Mouse (Mus musculus) cerebellum, postnatal 36 days (tissue): ENCODE results near the gene Cdkal1.

Experiments used
- DNase-seq, 2 experiments: peaks; one replicate each; pipeline ENCODE4 v3.0.0; 2021 to 2022; ENCODE audit warnings: mixed read lengths in 2 of 2

Gene Cdkal1

DNA sequence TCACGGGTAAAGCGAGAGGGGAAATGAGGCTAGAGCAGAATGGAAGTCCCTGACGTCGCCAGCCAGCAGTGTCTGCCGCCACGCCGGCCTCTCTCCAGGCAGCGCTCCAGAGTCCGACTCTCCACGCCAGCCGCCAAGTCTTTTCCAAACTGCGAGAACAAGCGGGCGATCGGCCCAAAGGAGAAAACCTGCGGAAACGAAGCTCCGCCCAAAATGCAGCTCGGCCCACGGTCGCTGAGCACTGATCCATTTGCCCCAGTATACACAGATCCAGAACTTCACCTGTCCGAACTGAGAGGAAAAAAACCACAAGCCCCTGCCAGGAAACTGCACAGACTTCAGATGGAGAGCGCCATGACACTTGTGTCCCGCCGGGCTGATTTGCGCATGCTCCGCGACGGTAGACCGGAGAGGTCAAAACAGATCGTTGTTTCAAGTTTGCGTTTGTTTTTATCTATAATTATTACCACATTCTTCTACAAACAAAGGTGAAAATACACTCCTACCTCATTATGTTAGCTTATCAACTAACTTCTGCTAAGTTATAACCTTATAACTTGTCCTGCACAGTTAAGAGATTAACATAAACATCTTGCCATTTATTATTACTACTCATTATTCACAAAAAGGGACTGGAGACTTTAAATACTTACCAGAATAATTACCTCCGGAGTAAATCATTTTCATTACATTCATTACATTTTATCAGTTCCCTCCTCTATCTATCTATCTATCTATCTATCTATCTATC lies at the start of gene Cdkal1:
TSS of gene Cdkal1 (minus strand) at position 394 of the 751 bp plus-strand sequence.
- DNase-seq: peak; percentile 86 to 88

DNA sequence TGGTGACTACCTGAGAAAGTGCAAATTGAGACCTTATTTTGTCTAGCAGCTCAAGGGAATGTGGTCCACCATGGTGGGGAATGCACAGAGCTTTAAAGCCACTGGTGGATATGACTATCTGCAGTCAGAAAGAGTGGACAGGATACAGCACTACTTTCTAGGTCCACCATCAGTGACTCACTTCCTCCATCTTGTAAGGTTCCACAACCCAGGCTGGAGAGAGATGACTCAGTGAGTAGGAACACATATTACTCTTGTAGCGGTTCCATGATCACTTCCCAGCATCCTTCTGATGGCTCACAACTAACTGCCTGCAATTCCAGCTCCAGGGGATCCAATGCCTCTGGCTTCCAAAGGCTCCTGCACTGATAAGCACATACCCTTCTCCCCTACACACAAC lies 47.9 kb upstream of the Cdkal1 start:
- no peak for DNase-seq

- no peak for DNase-seq
These were observed 47.2 kb upstream of the Cdkal1 start for GRCm38 (mm10) chr13:29902676-29903075.

DNA sequence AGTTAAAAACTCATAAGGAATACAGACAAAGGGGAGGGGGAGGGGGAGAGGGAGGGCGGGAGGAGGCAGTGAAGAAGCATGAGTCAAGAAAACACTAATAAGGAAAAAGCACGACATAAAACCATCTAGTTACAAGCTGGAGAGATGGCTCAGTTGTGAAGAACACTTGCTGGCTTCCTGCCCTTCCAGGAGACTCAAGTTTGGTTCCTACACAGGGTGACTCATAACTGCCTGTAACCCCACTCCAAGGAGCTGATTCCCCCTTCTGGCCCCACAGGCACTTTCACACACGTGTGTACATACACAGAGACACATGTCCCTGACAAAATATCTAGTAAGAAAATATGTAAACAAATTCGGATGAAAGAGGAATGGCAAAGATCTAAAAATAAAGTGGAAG lies 46.2 kb upstream of the Cdkal1 start:
- DNase-seq: no peak

DNA sequence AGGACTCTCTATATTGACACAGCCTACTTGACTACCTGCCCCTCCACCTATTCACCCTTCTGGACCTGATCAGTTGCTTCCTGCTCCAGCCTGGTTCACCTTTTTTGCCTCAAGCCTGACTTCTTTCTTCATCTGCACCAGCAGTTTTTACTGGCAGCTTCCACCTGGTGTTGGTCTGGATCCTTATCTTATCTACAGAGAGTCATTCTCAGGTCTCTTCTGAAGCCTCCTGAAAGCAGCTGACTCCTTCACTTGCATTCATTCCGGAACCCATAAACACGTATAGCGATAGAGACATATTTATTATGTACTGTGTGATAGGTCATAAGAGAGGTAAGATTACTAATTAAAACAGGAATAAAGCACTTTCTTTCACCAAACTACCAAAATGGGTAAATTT lies 11.3 kb upstream of the Cdkal1 start:
- DNase-seq: no peak

DNA sequence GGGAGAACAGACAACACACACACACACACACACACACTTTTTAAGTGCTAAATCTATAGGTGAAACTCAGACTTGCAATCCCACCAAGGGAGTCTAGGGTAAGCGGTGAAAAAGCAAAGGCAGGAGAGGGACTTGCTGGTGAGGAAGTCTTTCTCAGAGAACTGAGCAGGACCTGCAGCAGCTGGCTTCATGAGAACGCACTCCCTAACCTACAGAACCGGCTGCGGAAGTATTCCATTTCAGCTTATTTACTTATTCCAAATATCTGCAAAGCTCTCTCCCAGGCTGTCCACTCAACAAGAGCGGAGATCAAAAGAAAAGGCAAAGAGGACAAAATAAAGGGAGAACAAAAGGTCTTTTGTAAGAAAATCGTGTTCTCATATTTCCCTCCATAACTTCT lies 8.9 kb upstream of the Cdkal1 start:
- no peak for DNase-seq

GRCm38 (mm10) chr13:29860087-29860486 lies 4.6 kb upstream of the Cdkal1 start:
- no peak for DNase-seq

DNA sequence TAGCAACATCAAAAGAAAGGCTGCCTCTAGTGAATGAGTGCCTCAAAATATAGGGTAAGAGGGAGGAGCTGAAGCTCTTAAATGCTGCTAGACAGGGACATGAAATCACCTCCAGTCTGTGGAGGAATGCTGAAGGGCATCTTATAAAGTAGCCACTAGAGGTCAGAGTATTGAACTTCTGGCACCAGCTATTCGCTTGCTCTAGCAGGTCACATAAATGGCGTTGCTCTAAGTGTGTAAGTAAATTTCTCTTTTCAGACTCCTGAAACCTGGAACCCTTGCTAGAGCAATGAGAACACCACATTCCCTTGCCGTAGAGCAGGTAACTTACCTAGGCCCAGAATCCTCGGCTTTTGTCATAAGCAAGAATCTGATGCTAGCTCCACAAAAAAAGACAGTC lies 2.0 kb upstream of the Cdkal1 start:
- peak in 1 of 2 experiments; percentile 39 for DNase-seq

DNA sequence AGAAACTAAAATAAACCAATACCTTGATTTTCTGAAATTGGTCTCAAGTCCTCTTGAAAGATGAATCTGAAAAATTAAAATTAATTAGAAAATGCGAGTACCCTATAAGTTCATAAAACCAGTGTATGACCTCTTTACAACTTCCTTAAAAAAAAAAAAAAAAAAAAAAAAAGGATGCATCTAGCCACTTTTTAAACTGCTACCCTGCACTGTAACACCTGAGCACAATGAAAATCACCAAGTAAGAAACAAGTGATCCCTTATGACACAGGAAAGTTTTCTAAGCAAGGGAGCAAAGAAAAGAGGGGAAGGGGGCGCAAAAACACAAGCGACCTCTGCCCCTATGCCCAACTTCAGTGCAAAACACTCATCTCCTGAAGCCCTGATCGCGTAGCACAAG lies 598 bp downstream of the Cdkal1 start:
- no peak for DNase-seq

DNA sequence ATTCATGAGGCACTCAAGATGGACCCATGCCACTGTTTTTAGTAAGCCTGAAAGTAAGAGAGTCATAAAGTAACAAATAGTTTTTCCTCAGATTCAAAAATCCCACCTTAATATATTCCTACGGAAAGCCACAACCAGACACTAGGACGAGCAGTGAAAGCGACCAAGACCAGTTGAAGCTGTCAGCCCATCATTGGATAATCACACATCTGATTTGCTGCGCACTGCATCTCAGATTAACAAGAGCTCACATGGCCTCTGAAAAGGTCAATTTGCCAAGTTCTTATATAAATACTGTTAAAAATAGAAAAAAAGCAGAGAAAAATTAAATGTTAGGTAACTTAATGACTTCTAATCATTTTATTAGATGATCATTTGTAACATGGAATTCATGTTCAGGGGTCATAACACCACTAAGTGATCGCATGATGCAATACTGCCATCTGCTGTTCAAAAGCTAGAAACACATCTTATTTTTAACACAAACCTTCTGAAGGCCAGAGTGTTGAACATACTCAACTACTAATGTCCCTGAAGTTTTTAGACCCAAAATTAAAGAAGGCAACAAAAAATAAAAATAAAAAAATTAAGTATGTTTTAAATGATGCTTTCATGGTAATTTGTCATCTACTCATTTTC lies 16.9 kb downstream of the Cdkal1 start:
- DNase-seq: no peak

DNA sequence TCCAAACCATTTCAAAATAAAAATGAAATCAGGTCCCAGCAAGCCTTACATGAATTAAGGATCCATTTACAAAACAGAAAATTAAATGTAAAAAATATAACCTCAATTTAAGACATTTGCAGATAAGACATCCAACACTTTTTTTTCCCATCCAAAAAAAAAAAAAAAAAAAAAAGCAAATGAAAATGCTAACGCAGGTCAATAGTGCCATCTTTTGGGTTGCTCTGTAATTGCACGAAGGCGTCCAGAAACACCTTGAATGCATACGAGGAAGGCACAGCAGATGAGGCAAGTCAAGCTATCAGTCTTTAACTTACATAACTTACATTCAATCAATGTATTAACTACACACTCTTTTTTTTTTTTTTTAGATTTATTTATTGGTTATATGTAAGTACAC lies 20.3 kb downstream of the Cdkal1 start:
- peak; percentile 35 to 65 for DNase-seq

GRCm38 (mm10) chr13:29833751-29834150 lies 21.7 kb downstream of the Cdkal1 start:
- DNase-seq: no peak

DNA sequence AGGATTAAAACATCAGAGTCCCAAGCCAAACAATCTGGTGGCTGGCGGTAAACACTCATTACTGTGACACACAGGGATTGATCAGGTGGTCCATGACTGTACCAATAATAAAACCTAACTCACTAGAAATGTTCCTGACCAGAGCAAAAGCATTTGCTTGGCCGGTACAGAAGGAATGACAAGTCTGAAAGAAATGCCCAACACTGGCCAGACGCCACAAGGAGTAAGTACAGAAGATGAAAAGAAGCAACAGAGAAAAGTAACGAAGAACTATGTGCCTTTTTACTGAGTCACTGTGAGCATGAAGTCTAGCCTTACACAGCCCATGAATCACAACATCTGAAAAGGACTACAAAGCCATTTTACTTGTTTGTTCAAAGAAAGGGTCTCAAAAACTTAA lies 24.3 kb downstream of the Cdkal1 start:
- no peak for DNase-seq

GRCm38 (mm10) chr13:29828032-29828431 lies 27.4 kb downstream of the Cdkal1 start:
- no peak for DNase-seq

DNA sequence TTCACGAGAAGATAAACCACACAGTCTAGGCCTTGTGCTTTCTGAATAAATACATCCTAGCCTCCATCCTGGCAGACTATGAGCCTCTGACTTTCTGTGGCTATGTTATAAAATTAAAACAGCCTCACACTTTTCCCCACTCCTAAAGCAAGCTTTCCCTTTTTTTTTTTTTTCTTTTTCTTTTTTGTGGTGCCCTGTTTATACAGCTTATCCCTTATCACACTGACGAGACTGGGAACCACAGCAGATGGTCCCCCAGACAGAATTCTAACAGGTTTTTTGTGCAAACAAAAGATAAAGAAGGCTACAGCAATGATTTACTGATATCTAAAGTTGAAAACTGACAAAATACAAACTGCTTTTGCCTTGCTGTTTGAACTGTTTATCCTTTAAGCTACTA lies 29.0 kb downstream of the Cdkal1 start:
- DNase-seq: no peak

DNA sequence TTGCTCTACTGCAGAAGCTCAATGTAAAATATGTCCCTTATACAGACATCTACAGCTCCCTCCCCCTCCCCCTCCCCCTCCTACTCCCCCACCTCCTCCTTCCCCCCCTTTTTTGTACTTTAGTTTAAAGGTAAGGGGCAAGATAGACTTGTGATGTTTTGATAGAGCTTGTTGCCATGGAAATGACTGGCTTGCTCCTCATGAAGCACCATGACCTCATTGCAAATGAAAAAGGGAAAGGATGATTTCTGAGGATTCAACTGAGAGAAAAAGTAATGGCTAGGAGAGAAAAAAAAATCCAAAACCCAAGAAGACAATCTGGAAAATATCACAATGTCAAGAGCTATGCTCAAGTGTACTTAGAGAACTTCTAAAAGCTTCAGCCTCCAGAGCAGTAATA lies 29.4 kb downstream of the Cdkal1 start:
- DNase-seq: no peak

- no peak for DNase-seq
These were observed 30.7 kb downstream of the Cdkal1 start for GRCm38 (mm10) chr13:29824797-29825196.

DNA sequence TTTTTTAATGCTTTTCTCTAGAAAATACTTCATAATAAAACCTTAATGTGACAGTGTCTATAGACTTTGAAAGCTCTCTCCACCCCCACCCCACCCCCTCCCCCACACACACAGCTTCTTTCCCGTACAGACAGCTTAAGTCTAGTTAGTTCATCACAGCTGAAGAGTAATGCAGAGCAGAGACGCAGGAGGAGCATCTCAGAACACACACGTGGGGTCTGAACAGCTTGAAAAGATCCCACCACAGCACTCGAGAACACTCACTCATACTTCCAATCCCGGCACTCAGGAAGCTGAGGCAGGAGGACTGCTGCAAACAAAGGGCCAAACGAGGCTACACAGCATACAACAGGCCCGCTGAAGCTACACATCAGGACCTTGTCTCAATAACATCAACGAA lies 31.1 kb downstream of the Cdkal1 start:
- DNase-seq: no peak

DNA sequence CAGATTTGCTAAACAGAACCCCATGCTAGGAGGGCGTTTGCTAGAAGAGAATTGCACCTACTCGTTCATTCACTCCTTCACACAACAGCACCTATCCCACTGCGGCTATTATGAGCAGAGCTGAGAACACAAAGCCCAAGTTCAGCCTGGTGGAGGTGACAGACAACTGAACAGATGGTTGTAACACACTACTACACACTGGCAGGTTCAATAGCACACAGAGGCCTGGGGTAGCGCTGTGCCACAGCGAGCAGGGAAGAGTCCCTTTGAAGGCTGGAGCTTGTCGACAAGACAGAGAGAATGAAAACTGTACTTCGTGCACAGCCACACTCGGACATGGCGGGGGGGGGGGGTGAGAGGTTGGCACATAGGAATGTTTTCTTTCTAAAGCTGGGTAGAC lies 31.6 kb downstream of the Cdkal1 start:
- DNase-seq: peak; percentile 57 to 58

DNA sequence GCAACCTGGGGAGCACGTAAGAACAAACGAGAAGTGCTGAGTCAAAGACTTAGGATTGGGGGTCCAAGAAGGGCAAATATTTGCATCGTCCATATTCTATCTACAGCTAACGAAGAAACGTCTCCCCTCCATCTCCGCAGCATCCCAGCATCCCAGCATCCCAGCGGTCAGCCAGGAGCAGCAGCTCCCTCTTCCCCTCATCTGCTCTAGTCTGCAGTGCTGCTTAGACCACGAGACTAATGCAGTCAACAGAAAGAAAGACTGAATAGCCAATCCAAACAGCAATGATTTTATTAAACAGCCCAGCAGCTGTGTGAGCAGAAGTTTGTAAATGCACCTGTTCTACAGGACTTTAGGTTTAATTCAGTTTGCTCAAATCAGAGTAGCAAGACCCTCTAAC lies 32.0 kb downstream of the Cdkal1 start:
- no peak for DNase-seq

GRCm38 (mm10) chr13:29819910-29820583 lies 35.4 kb downstream of the Cdkal1 start:
- no peak for DNase-seq

- DNase-seq: no peak
These were observed 36.3 kb downstream of the Cdkal1 start for GRCm38 (mm10) chr13:29819147-29819546.

DNA sequence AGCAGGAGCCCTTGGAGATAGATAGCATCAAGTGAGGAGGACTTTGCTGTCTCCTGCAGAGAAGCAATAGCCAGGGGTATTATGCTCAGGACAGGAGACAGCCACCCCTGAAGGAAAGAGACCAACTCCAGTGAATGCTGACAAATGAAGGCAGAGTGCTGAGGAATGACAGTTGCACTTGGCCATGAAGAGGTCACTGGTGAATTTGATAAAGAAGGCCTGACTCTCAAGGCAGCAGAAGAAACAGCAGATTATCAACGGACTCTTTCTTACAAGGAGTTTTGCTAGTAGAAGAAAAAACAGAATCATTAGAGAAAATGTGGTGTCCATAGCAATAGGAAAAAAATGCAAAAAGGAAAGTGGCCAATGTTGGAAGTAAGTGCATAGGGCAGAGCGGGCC lies 37.2 kb downstream of the Cdkal1 start:
- no peak for DNase-seq

DNA sequence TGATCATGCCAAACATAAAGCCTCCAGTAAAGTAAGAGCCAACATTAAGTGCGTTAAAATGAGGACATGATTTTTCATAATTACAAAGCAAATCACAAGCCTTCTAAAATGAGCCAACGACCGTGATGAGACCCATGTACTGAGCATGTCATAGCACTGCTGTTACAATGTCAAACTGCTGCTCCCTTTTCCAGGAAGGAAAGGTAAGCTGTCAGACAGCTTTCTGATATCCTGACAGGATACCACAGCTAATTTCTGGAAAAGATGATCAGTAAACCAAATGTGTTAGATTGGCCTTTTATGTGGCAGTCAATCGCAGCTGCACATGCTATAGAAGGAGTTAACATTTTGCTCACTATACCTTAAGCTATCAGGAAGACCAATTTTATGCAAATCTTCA lies 44.7 kb downstream of the Cdkal1 start:
- no peak for DNase-seq
